Mouse (Mus musculus): ENCODE measurements around the gene Slc39a11.

- TF ChIP-seq TAL1 (IDR thresholded peaks at IDR 0.05; ENCODE audit: low read length) (no peak), GATA1 (IDR thresholded peaks at IDR 0.05; ENCODE audit: low read length) (no peak)
Measured at GRCm38 (mm10) chr11:113223756-113224323, 426.0 kb downstream of the Slc39a11 start.
